Mouse (Mus musculus) NIH3T3 (cell line): ENCODE data around the gene Ugt1a1.
A peak's percentile ranks its signal among the peaks of the same experiment; 100 is the strongest.

ENCODE experiments used
- DNase-seq: peaks from one replicate; pipeline ENCODE4 v3.0.0-alpha.2; 2012; ENCODE audit warnings: low read depth

The Ugt1a1 gene

GRCm38 (mm10) chr1:88258881-88259642 is 47.3 kb downstream of the Ugt1a1 start:
- DNase-seq = peak; percentile 72

- no peak for DNase-seq
Observed at GRCm38 (mm10) chr1:88259643-88260024, 47.9 kb downstream of the Ugt1a1 start.

DNA sequence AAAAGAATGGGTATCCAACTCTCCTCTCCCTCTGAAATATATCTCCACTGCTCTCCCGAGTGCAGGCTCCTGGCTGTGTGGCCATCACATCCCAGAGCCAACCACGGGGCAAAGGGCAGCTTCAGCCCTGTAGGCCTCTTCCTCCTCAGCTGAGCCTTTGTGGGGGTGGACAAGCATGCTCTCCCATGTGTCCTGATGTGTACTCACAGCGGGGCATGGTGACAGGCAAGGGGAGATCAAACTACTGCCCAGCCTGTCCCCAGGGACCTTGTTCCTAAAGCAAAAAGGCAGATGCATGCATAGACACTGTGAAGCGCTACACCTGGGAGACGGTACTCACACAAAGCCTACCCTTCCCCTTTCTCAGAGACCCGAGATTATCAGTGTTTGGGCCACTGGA is 48.4 kb downstream of the Ugt1a1 start:
- peak; percentile 60 for DNase-seq

GRCm38 (mm10) chr1:88260604-88261377 is 49.0 kb downstream of the Ugt1a1 start:
- DNase-seq = no peak

DNA sequence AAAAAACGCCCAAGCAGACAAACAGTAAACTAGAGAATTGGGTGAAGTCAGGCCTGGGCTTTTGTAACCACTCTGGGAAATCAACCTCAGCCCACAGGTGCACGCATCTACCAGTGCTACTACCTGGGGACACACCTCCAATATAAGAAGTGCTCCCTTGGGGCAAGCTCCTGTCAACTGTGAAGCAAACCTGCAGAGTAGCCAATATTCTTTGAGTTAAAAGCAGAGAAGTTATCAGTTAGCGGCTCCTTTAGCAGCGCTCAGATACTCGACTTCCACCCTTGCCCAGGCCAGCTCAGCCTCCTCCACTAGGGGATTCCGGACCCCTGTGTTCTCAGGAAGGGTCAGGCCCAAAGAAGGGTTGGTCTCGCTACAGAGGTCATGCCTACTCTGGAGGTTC is 49.9 kb downstream of the Ugt1a1 start:
- DNase-seq = no peak

- DNase-seq = peak; percentile 100
Observed at GRCm38 (mm10) chr1:88262255-88262654, 50.5 kb downstream of the Ugt1a1 start.

DNA sequence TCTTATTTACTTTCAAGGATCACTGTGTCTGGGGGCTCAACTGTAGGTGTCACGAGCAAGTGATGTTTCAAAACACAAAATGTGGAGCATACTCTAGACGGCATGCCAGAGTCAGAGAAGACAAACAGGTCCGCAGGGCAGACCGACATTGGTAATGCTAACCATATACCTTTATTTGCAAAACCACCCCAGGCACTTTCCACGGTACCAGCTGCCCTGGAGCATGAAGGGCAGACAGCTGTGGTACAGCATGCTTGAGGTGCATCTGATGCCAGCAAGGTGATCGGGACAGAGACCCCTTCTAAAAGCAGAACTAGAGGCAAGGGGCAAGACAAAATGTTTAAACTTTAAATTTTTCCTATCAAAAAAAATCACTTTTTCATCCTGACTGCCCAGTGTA is 51.2 kb downstream of the Ugt1a1 start:
- DNase-seq = no peak

- DNase-seq = no peak
Observed at GRCm38 (mm10) chr1:88263778-88264177, 52.0 kb downstream of the Ugt1a1 start.

DNA sequence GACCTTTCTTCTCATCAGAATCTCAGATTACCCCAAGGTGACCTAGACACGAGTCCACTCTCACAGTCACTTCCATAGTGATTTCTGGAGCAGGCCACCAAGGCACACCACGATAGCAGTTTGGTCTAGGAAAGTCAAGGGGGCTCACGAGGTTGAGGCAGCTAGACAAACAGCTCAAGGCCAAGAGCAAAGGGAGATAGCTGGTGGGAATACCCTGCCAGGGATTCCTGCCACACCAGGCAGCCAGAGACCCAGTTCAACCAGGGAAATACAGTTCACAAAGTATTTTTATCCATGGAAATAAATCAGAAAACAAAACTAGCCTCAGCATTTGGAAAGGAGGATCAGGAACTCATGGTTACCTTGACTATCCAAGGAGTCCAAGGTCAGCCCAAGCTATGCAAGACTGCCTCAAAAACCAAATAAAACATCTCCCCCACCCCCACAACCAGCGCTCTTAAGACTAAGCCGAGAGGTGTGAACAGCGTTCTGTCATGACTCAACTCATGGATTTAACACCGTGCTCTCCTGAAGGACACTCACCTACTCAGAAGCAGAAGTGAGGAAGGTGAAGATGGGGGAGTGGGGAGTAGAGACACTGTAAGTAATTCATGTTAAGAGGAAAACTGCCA is 52.6 kb downstream of the Ugt1a1 start:
- DNase-seq = no peak

DNA sequence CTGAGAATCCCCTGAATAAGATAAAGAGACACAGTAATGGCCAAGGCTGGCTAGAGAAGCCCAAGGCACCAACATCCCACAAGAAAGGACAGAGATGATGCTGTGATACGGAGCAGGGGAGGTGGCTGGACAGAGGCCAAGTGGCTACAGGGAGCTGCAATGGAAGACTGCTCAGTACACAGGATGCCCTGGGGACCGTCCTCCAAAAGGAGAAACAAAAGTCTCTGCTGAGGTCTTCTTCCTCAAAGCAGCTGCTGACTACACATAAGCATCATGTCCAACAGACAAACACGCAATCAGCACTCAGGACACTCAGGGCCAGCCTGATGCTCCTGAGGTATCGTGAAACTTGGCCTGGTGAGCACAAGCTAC is 53.1 kb downstream of the Ugt1a1 start:
- peak; percentile 50 for DNase-seq

- DNase-seq = no peak
Observed at GRCm38 (mm10) chr1:88266123-88266522, 54.4 kb downstream of the Ugt1a1 start.

DNA sequence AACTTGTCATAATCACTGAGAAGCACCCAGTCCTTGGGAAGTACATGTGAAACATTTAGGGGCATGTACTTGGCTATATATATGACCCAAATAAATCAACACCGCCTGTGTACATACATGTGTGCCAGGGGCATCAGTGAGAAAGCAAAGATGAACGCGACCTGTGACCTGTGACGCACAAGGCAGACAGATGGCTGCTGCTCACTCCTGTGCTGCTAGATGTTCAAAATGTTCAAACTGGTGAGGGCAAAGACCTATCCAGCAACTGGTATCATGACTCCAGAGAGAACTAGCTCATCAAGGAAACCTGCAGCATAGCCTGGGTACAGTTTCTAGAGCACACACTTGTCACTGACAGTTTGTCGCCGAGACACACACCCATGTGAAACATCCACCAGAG is 55.7 kb downstream of the Ugt1a1 start:
- DNase-seq = no peak

- no peak for DNase-seq
Observed at GRCm38 (mm10) chr1:88268070-88268469, 56.3 kb downstream of the Ugt1a1 start.
